Mouse (Mus musculus) erythroblast, embryonic 14.5 days (primary cell): Measurements from ENCODE around the gene Slc9a8. TPM values are rescaled to one million over a fixed set of nuclear protein-coding genes. Genes with fewer than 3 reads are reported as not detected.
A peak's percentile ranks its signal among the peaks of the same experiment; 100 is the strongest.

ENCODE experiments used
- H3K27me3 ChIP-seq: 2 replicates; pipeline ENCODE4 v1.6.1; 2012; ENCODE audit warnings: inconsistent platforms; ENCODE audit not compliant: control insufficient read depth
- H3K36me3 ChIP-seq: 2 replicates; pipeline ENCODE4 v1.6.1; 2012; ENCODE audit warnings: mild to moderate bottlenecking, inconsistent platforms; ENCODE audit not compliant: control insufficient read depth
- H3K4me1 ChIP-seq: 2 replicates; pipeline ENCODE4 v1.6.1; 2012; ENCODE audit warnings: inconsistent platforms; ENCODE audit not compliant: control insufficient read depth
- H3K4me3 ChIP-seq: replicated peaks from 2 replicates; pipeline ENCODE3; 2012; ENCODE audit warnings: moderate library complexity, mild to moderate bottlenecking, inconsistent platforms
- H3K9me3 ChIP-seq: 2 replicates; pipeline ENCODE4 v1.6.1; 2012; ENCODE audit warnings: low read length, inconsistent platforms, mixed read lengths; ENCODE audit not compliant: control insufficient read depth
- GATA1 ChIP-seq: IDR thresholded peaks from 2 replicates; pipeline ENCODE4 v1.6.1; 2012; ENCODE audit warnings: low read length, inconsistent platforms, mixed read lengths
- TAL1 ChIP-seq: IDR thresholded peaks from 3 replicates; pipeline ENCODE4 v1.6.1; 2012; ENCODE audit warnings: low read length, inconsistent platforms, mixed read lengths
- polyA plus RNA-seq: library from polyadenylated mRNA; stranded (reverse); fragments of >175 nt; gene quantifications from 2 replicates; pipeline ENCODE4 v1.2.3, GENCODE M21; 2012

Gene Slc9a8
- polyA plus RNA-seq, 1 experiment: 0.95 TPM

DNA sequence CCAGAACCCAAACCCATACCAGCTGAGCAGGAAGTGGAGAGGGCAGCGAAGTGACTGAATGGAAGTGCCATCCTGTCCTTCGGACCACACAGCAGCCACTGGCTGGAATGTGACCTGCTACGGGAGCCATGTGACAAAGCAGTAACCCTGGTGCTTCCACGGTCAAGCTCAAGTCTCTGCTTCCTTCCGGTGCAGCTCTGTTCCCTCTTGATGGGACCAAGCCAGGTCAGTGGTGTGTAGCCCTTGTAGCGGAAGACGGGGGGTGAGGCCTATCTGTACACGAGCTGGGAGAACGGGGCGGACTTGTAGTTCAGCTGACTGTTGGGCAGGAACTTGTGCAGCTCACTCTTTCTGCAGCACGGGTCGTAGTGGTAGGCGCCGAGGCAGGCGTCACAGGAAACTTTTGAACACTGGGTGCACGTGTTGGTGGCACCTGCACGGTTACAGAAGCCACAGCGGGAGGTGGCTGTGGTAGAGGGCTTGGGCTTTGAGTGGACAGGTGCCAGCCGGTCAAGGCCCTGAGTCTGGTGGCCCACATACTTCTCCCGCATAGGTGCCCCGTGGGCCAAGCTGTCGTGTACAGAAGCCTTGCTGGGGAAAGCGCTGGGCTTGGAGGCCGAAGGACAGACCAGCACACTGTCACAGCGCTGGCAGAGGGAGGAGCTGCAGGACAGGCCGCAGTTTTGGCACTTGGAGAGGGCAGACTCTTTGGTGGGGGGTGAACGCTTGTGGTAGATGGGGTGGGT is 61.7 kb downstream of the Slc9a8 start:
- H3K9me3 ChIP-seq: no peaks in the 10 kb centered on the region
- H3K4me3 ChIP-seq: no peak overlapping the region
- no peaks in the 10 kb centered on the region for H3K27me3 ChIP-seq
- H3K36me3 ChIP-seq: peaks cover 75% of the 10 kb centered on the region
- peaks cover 21% of the 10 kb centered on the region for H3K4me1 ChIP-seq
- TF ChIP-seq GATA1 (no peak), TAL1 (no peak)

DNA sequence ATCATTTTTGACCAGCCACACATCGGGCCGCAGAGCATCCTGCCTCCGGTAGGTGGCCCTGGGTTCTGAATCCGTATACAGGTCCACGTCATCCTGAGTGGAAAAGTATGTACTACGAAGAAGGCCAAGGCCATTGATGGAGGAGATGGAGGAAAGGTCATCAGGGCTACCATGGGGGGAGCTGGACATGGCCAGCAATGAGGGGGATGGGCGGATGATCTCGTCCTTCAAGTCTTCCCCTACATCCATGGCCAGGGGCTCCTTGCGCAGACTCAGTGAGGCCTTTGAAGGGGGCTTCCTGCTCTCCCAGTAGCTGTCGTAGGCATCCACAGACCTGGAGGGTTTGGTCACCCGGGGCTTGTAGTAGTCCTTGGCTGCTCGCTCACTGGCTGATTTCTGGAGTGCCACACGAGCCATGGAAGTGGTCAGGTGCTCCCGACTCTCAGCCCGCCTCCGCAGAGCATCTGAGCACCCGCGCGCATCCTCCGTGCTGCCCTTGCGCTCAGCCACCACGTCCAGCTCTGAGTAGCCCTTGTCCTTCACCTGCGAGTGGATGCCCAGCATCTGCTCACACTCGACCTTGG is 62.4 kb downstream of the Slc9a8 start:
- H3K4me3 ChIP-seq: no peak overlapping the region
- H3K4me1 ChIP-seq: peaks cover 21% of the 10 kb centered on the region
- no peaks in the 10 kb centered on the region for H3K9me3 ChIP-seq
- TF ChIP-seq GATA1 (no peak), TAL1 (no peak)
- H3K27me3 ChIP-seq: no peaks in the 10 kb centered on the region
- H3K36me3 ChIP-seq: peaks cover 81% of the 10 kb centered on the region

DNA sequence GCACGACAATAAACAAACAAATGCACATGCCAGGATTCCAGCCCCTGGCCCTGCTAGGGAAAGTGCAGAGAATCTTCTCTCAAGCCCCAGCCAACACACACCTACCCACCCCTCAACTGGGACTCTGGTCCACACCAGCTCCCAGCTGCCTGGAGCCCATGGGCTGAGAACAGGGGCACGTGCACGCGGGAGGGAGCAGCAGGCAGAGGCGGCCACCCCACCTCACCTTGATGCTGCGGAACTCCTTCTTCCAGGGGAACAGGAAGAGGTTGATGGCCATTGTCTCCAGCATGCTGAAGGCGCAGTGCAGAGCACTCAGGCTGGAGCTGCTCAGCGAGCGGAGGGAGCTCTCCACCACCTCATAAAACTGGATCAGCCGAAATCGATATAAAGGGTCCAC is 63.4 kb downstream of the Slc9a8 start:
- H3K4me3 ChIP-seq: no peak overlapping the region
- no peaks in the 10 kb centered on the region for H3K9me3 ChIP-seq
- H3K36me3 ChIP-seq: peaks cover 81% of the 10 kb centered on the region
- H3K4me1 ChIP-seq: peaks cover 22% of the 10 kb centered on the region
- TF ChIP-seq GATA1: no peak
- TF ChIP-seq TAL1: no peak
- H3K27me3 ChIP-seq: no peaks in the 10 kb centered on the region

DNA sequence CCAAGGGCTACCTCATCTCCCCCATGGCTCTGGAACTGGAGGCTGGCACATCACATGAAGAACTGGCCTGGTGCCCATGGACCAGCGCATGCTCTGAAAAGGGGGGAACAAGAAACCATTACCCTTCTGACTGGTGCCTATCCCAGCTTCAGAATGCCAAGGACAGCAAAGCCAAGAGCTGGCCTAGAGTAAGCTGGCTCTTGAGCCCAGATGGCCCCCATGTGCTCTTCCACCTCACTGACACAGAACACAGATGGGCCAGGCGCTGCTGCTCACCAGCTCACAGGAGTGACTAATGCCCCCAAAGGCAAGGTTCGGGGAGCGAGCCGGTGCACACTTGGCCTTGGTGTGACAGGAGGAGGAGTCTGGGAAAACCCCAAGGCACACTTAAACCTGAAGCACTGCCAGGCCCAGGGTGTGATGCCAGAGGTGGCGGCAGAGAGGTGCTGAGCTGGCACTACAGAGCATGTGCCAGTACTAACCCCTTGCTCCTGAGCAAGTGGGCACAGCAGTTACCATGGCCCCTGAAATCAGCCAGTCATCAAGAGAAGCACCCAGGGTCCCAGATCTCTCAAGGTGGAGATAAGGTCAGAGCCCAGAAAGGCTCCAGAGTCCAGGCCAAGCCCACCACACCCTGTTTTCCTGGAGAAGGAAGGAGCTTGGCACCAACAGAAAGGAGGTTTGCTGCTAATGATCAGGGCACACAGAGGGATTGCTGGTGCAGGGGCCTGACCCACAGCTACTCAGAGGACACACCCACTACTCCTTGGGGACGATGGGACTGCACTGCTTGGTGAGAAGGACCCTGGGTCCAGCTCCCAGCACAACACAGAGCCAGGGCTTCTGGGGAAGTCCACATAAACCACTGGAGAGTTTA is 64.2 kb downstream of the Slc9a8 start:
- Histone ChIP-seq H3K4me1 (peaks cover 25% of the 10 kb centered on the region), H3K4me3 (no peak overlapping the region), H3K36me3 (peaks cover 74% of the 10 kb centered on the region), H3K9me3 (no peaks in the 10 kb centered on the region), H3K27me3 (no peaks in the 10 kb centered on the region)
- TF ChIP-seq TAL1 (no peak), GATA1 (no peak)

DNA sequence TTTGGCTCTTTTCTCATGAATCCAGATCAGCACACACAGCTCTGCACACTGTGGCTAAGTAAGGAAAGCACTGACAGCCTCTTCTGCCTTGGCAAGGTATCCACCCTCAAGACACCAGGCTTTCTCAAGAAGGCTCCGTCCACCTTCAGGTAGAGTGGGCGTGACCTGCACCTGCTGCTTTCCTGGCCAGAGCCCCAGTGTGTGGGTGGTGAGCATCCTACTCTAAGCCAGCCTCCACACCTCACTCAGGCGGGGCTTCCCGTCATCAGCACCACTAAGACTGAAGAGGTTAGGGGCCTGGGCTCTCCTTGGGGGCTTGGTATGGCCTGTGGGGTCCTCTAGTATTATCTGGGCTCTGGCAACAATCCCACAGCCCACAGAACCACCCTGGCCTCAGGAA is 65.1 kb downstream of the Slc9a8 start:
- Histone ChIP-seq H3K27me3 (no peaks in the 10 kb centered on the region), H3K9me3 (no peaks in the 10 kb centered on the region), H3K36me3 (peaks cover 69% of the 10 kb centered on the region), H3K4me3 (no peak overlapping the region), H3K4me1 (peaks cover 33% of the 10 kb centered on the region)
- TF ChIP-seq GATA1 (no peak), TAL1 (no peak)

DNA sequence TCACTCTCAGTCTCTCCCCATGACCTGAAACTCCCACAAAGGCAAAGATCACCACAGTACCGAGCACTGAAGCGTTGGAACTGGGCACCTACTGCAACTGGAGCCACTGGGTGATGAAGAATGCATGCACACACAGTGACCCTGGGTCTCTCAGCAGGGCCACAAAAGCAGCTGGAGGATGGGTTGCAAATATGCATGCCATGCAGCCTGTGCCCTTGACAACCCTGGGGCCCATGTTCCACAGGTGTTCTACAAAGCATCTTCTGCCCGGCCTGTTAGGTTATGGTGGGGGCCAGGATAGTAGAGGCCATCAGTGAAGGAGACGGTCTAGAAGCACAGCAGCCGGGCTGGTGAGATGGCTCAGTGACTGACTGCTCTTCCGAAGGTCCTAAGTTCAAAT is 66.0 kb downstream of the Slc9a8 start:
- no peak for TF ChIP-seq TAL1
- peaks cover 40% of the 10 kb centered on the region for H3K4me1 ChIP-seq
- no peak overlapping the region for H3K4me3 ChIP-seq
- H3K27me3 ChIP-seq: no peaks in the 10 kb centered on the region
- H3K36me3 ChIP-seq: peaks cover 63% of the 10 kb centered on the region
- H3K9me3 ChIP-seq: no peaks in the 10 kb centered on the region

DNA sequence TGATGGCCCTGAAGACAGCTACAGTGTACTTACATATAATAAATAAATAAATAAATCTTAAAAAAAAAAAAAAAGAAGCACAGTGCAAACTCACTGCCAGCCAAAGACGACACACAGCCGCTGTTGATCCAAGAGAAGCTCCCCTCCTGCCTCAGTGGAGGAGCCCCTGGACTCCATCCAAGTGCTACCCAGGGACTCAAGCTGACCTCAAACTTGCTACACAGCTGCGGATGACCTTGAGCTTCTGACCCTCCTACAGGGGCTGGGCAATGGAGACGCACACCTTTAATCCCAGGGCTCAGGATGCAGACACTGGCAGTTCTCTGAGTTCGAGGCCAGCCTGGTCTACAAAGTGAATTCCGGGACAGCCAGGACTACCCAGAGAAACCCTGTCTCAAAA is 66.5 kb downstream of the Slc9a8 start:
- H3K36me3 ChIP-seq: peaks cover 58% of the 10 kb centered on the region
- H3K4me3 ChIP-seq: no peak overlapping the region
- no peaks in the 10 kb centered on the region for H3K27me3 ChIP-seq
- TF ChIP-seq TAL1: no peak
- no peak for TF ChIP-seq GATA1
- H3K9me3 ChIP-seq: no peaks in the 10 kb centered on the region
- peaks cover 40% of the 10 kb centered on the region for H3K4me1 ChIP-seq

DNA sequence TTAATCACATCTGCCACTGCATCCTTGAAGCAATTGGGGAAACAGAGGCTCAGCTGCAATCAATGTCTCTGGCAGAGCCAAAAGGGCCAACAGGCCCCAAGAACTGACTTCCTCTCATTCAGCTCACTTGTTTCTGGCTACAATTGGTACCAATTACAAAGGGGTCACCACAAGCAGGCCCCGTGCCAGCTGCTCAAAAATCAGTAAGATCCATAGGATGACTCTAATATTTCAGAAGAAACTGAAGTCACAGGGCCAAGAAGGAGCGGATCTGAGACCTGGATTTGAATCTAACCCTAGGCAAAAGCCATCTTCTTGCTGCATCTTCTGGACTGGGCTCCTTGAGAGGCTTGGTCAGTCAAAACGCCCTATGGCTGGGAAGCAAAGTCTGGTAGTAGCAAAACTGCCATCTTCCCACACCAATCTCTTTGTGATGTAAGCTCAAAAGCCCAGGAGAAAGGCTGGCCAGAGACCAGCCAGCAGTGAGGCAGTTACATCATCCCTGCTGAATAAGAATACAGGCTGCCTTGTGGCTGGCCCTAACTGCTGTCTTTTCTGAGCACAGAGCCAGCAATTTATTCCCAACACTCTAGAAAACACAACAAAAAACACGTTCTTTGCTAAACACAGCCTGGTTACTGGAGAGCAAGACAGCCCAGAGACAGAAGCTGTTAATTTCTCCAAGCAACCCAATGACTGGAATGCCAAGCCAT is 69.5 kb downstream of the Slc9a8 start:
- Histone ChIP-seq H3K27me3 (no peaks in the 10 kb centered on the region), H3K4me1 (peaks cover 48% of the 10 kb centered on the region), H3K9me3 (no peaks in the 10 kb centered on the region), H3K4me3 (peak overlapping the region; percentile 100), H3K36me3 (peaks cover 29% of the 10 kb centered on the region)
- TF ChIP-seq TAL1 (no peak), GATA1 (no peak)
